Mouse (Mus musculus): Measurements from ENCODE around the gene Eps8l2.

GRCm38 (mm10) chr7:141363752-141364125, 25.1 kb downstream of the Eps8l2 start:
- no peak for TF ChIP-seq CTCF (IDR thresholded peaks at IDR 0.05 in 2 of 3, conservative IDR thresholded peaks at IDR 0.05 in 1 of 3; ENCODE audit: control insufficient read depth in 1 of 3, insufficient read depth in 1 of 3, low read depth in 2 of 3, low read length in 3 of 3, poor library complexity in 1 of 3, severe bottlenecking in 1 of 3)
- no peak for TF ChIP-seq EP300 (IDR thresholded peaks at IDR 0.05; ENCODE audit: low read depth in 1 of 2, low read length in 2 of 2)
- TF ChIP-seq SMC3 (IDR thresholded peaks at IDR 0.05; ENCODE audit: low read depth, low read length), result no peak
- TF ChIP-seq JUND (IDR thresholded peaks at IDR 0.05; ENCODE audit: low read depth, low read length), result no peak
- no peak for TF ChIP-seq ZMIZ1 (IDR thresholded peaks at IDR 0.05; ENCODE audit: low read depth, low read length)
- no peak for TF ChIP-seq ZKSCAN1 (IDR thresholded peaks at IDR 0.05; ENCODE audit: low read depth, low read length)
- no peak for TF ChIP-seq POLR2A (IDR thresholded peaks at IDR 0.05; ENCODE audit: control insufficient read depth in 1 of 2, insufficient read depth in 1 of 2, low read depth in 1 of 2, low read length in 2 of 2, poor library complexity in 1 of 2)
- no peak for TF ChIP-seq KAT2A (conservative IDR thresholded peaks at IDR 0.05; ENCODE audit: low read depth, low read length)
- TF ChIP-seq USF2 (IDR thresholded peaks at IDR 0.05; ENCODE audit: borderline replicate concordance in 1 of 2, insufficient read depth in 1 of 2, low read depth in 1 of 2, low read length in 2 of 2), result no peak
- no peak for TF ChIP-seq MXI1 (IDR thresholded peaks at IDR 0.05; ENCODE audit: low read depth, low read length)
- no peak for TF ChIP-seq ETS1 (IDR thresholded peaks at IDR 0.05; ENCODE audit: low read depth, low read length)

All from MEL (cell line).